Mouse (Mus musculus): Measurements from ENCODE around the gene Bpgm. TPM values are rescaled to one million over a fixed set of nuclear protein-coding genes. Genes with fewer than 3 reads are reported as not detected.
A peak's percentile ranks its signal among the peaks of the same experiment; 100 is the strongest.

The Bpgm gene
- total RNA-seq, 2 experiments from 2014 or later = 56.1 to 58.7 TPM

DNA sequence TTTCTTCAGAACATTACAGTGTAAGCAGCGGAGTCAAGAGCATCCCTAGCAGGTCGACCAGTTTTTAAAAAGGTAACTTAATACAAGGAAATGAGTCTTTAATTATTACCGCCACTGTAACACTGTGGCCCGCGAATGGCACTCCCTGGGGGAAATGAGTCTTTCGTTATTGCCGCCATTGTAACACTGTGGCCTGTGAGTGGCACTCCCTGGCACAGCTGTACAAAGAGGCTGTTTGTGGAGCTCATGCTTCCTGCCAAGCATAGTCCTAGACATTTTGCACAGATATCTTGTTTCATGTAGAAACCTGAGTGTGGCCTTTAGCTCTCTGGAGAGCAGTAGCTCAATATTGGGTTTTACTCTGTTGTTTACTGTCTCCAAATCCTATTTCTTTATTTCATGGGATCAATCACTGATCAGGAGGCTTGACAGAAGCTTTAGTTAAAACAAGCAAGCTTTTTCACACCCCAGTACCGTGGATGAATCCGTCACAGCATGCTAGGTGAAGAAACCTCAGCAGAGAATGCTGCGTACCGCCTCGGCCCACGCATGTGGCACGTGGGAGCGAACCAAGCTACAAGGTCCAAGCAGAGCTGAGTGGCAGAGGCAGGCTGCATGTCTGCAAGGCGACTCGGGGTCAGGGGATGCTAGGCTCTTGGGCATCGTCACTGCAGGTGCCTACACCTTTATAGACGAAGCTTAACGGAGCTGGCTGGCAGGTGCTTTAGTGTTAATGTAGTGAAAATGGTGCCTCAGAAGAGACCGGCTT is 17.5 kb downstream of the Bpgm start:
- TF ChIP-seq CTCF (IDR thresholded peaks at IDR 0.05) = no peak
- no peak for DNase-seq (ENCODE audit: extremely low spot score in 1 of 2, low spot score in 2 of 2)
- intact Hi-C loops (cut with DNase I) = no loop called here
- no peak overlapping the region for H3K4me3 ChIP-seq
- H3K27ac ChIP-seq = peak overlapping the region; percentile 69

DNA sequence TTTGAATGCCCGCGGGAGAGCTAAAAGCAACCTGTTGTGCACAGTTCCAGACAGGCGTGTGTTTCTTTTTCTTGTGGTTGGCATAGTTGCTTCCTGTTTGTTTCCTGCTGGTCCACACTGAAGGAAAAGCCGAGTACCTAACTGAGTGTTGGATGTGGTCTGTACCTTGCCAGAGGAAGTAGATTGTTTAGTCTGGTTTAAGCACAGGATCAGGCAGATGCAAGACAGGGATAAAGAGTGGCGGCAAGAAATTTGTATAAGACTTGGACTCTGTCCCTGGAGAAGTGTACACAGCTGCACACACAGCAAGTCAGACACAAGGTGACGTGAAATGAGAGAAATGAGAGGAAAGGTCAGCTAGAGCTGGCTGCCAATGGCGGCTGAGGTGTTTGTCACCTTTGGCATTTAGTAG is 19.1 kb downstream of the Bpgm start:
- intact Hi-C loops (cut with DNase I) = no loop called here
- H3K27ac ChIP-seq = peak overlapping the region; percentile 28; the same call in 1 of the 2 replicates
- no peak for DNase-seq (ENCODE audit: extremely low spot score in 1 of 2, low spot score in 2 of 2)
- H3K4me3 ChIP-seq = no peak overlapping the region
- TF ChIP-seq CTCF (IDR thresholded peaks at IDR 0.05) = no peak

DNA sequence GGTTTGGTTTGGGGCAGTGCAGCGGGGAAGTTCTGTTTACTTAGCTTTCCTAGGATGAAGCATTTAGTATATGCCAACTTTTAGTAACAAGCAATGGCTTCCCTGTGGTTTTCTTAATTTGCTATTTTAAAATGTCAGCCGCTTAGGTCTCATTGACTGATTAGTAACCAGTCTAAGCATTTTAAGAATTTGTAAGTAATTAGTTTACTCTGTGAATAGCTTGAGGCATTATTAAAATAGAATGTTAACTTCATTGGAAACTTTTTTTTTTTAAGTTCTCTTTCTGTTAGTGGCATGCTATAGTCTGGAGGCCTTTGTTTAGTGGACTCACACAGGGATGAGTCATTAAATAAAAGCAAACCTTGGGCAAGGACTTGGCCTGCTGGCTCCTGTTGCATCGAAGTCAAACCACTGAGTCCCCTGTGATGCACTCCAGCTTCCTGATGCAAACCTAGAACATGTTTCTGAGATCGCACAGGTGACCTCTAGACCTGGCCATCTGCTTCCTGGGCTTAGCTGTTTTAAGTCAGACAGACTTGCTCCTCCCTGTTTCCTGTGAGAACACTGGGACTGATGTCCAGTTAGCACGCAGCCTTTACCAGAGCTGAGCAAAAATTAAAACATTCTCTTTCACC is 22.1 kb downstream of the Bpgm start:
- intact Hi-C loops (cut with DNase I) = no loop called here
- no peak overlapping the region for H3K4me3 ChIP-seq
- H3K27ac ChIP-seq = no peak overlapping the region
- no peak for TF ChIP-seq CTCF (IDR thresholded peaks at IDR 0.05)
- DNase-seq (ENCODE audit: extremely low spot score in 1 of 2, low spot score in 2 of 2) = no peak

DNA sequence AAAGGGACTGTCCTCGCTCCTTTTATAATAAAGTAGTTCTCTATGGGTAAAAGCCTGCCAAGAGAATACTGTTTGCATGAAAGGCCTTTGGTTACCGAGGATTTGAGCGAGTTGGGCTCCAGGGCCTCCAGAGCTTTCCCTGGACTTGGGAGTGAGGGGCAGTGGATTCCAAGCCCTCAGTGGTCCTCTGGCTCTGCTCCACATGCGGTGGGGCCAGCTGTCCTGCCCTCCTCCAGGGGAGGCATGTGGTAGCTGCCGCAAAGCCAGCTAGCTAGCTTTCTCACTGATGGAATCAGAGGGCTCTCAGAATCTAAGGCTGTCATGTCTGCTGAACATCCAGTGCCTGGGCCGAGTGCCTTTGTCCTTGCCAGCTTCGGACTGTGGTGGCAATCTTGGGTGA is 26.3 kb downstream of the Bpgm start:
- intact Hi-C loops (cut with DNase I) = no loop called here
- no peak for DNase-seq (ENCODE audit: extremely low spot score in 1 of 2, low spot score in 2 of 2)
- Histone ChIP-seq H3K27ac (no peak overlapping the region; the same call in none of the 2 replicates), H3K4me3 (no peak overlapping the region)
- TF ChIP-seq CTCF (IDR thresholded peaks at IDR 0.05) = no peak

DNA sequence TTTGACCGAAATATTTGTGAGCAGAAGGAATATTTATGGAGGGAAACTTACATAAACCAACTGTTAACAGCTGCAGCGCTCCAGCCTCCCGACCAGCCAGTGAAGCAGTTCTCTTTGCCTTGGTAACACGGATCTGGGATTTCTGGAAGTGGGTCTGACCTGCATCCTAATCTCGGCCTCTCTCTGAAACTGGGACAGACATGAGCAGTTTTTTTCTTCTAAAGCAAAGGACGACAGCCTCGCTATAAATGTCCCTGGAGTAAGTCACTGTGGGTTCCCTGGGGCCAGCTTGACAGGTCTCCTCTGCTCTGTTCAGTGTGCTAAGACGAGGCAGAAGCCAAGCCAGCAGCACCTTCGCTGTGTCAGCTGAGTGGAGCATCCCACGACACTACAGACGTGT is 29.9 kb downstream of the Bpgm start:
- intact Hi-C loops (cut with DNase I) = no loop called here
- Histone ChIP-seq H3K4me3 (no peak overlapping the region; the same call in 1 of the 2 replicates), H3K27ac (peak overlapping the region; percentile 29)
- no peak for TF ChIP-seq CTCF (IDR thresholded peaks at IDR 0.05)
- peak in 1 of 2 experiments; percentile 27 for DNase-seq (ENCODE audit: extremely low spot score in 1 of 2, low spot score in 2 of 2)

DNA sequence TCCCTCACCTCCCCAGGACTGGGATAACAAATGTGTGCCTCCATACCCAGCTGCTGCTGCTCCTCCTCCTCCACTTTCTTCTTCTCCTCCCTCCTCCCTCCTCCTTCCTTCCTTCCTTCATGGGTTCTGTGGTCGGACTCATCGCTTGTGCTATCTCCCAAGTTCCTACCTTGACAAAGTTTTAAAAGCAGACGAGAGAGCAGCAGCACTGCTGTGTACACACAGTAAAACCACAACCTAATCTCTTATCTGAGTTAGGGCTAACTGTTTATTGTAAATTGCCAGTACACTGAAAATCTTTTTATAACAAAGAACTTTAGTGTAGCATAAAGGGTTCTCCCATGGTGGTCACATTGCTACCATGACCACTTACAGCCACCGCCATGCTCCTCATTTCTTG is 31.6 kb downstream of the Bpgm start:
- no peak overlapping the region for H3K27ac ChIP-seq
- H3K4me3 ChIP-seq = no peak overlapping the region
- intact Hi-C loops (cut with DNase I) = no loop called here
- TF ChIP-seq CTCF (IDR thresholded peaks at IDR 0.05) = no peak
- no peak for DNase-seq (ENCODE audit: extremely low spot score in 1 of 2, low spot score in 2 of 2)

DNA sequence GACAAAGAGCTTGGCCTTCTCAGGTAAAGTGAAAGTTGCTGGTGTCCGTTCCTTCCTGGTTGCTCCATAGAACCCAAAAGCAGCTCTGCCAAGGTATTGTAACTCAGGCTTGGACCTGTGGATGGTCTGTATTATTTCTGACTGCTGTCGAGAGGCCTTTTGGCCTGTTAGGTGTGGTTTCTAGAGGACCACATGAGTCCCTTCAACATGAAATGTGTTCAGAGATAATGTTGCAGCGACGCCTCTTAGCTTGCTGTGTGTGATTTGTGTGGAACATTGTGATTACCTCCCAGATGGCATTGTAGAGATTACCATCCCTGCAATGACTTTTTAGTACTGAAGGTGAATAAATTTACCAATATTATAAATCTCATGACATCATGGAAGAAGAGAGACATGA is 32.0 kb downstream of the Bpgm start:
- intact Hi-C loops (cut with DNase I) = no loop called here
- DNase-seq (ENCODE audit: extremely low spot score in 1 of 2, low spot score in 2 of 2) = no peak
- no peak overlapping the region for H3K27ac ChIP-seq
- H3K4me3 ChIP-seq = no peak overlapping the region
- TF ChIP-seq CTCF (IDR thresholded peaks at IDR 0.05) = no peak

DNA sequence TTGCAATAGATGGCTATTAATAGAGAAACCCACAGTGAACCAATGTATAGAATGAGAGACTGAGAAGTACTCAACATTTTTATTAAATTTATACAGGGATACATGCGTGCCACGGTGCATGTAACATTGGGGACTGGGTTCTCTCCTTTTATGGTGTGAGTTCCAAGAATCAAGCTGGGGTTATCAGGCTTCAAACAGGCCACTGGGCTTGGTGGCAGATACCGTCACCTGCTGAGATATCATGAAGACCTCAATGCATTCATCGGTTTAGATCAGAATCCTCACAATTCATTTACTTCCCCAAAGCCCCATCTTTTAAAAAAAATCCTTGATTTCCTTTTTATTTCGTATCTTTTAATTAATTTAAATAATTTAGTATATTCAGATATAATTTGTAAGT is 34.3 kb downstream of the Bpgm start:
- intact Hi-C loops (cut with DNase I) = loop anchor here (5.0 to 10.0 kb wide), 2 partner anchors 417 to 485 kb away; no protein-coding TSS in a partner anchor
- Histone ChIP-seq H3K27ac (no peak overlapping the region), H3K4me3 (no peak overlapping the region)
- TF ChIP-seq CTCF (IDR thresholded peaks at IDR 0.05) = no peak
- no peak for DNase-seq (ENCODE audit: extremely low spot score in 1 of 2, low spot score in 2 of 2)

DNA sequence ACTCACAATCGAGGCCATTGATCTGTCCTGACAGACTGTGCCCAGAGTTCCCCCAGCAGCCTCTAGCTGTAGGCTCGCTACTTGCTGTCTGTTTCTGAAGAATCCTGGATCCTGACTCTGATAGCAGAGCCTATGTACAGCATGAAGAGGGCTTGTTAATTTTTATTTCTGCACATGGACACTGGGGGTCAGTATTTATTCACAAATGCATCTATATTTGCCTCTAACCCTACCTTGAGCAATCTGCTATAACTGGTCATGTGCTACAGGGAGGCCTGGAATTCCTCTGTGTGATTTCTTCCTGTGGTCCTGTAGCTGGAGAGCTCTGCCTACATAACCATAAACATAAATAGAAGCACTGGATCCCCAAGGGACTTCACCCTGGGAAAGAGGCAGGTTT is 35.4 kb downstream of the Bpgm start:
- no peak overlapping the region for H3K4me3 ChIP-seq
- intact Hi-C loops (cut with DNase I) = loop anchor here (1.0 to 10.0 kb wide), 3 partner anchors 243 to 483 kb away; no protein-coding TSS in a partner anchor
- no peak overlapping the region for H3K27ac ChIP-seq
- TF ChIP-seq CTCF (IDR thresholded peaks at IDR 0.05) = peak; percentile 56
- DNase-seq (ENCODE audit: extremely low spot score in 1 of 2, low spot score in 2 of 2) = no peak

DNA sequence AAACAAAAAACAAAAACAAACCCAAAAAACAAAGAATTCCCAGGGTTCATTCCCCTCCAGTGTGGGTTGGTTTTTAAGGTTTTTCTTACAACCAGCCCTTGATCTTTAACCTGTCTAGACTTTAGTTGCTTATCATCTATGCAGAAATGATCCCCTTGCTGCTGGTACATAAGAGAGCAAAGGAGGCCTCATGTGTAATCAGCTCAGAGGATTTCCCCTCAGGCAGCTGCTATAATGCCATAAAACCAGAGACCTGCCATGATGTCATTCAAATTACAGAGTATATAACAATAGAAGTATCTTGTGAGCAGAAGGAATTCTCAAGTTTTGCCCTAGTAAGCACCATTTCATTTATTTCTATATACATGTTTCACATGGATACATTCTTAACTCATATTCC is 36.7 kb downstream of the Bpgm start:
- Histone ChIP-seq H3K27ac (no peak overlapping the region), H3K4me3 (no peak overlapping the region)
- no peak for DNase-seq (ENCODE audit: extremely low spot score in 1 of 2, low spot score in 2 of 2)
- no peak for TF ChIP-seq CTCF (IDR thresholded peaks at IDR 0.05)
- intact Hi-C loops (cut with DNase I) = loop anchor here (5.0 to 10.0 kb wide), 2 partner anchors 415 to 482 kb away; no protein-coding TSS in a partner anchor

DNA sequence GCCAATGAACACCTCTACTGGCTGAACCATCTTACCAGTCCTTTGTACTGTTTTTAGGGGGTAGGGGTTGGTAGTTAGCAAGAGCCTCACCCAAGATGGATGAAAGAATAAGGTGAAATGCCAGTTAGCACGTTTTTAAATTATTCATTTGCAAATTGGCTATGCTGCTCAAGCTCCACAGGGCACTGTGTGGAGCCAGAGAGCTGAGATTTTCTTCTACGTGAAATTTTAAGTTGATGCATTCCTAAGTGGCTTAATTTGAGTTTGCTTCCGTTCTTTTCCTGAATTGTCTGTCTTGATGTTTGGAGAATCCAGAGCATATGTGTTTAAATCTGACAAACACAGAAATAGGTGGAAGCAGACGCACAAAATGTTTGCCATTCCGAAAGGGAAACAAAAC is 38.6 kb downstream of the Bpgm start:
- DNase-seq (ENCODE audit: extremely low spot score in 1 of 2, low spot score in 2 of 2) = no peak
- TF ChIP-seq CTCF (IDR thresholded peaks at IDR 0.05) = peak; percentile 64
- no peak overlapping the region for H3K4me3 ChIP-seq
- H3K27ac ChIP-seq = peak overlapping the region; percentile 36; the same call in 1 of the 2 replicates
- intact Hi-C loops (cut with DNase I) = loop anchor here (5.0 to 10.0 kb wide), 2 partner anchors 413 to 480 kb away; no protein-coding TSS in a partner anchor

DNA sequence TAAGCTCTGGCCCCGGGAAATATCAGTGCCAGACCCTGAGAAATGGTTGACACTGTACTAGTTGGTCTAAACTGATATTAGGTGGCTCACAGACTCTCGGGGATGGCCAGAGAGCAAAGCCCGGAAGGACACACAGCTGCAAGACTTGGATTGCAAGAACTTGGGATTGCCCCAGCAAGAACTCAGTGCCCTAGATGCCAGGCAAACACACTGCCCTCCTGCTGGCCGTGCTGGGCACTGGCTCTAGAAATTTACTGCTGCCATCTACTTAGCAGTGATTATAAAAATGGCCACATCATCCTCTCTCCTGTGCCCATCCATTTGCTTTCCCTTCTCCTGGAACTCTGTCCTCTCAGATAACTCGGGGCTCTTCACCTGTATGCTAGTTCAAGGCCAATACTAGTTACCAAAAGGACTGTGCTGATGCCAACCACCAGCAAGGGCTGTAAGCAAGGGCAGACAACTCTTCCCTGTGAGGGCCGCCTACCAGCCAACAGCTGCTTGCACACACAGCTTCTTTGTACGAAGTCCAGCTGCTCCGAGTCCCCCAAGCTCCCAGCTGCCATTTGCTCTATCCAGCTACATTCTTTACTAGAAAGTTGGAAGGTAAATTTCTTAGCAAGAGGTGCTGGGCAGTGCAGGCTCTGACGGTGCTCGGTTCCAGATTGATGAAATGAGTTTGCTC is 39.2 kb downstream of the Bpgm start:
- DNase-seq (ENCODE audit: extremely low spot score in 1 of 2, low spot score in 2 of 2) = peak in 1 of 2 experiments; percentile 19
- Histone ChIP-seq H3K27ac (peak overlapping the region; percentile 36; the same call in 1 of the 2 replicates), H3K4me3 (no peak overlapping the region)
- TF ChIP-seq CTCF (IDR thresholded peaks at IDR 0.05) = no peak; the same call in 1 of the 2 replicates
- intact Hi-C loops (cut with DNase I) = loop anchor here (10.0 kb wide), 1 partner anchor 480 kb away; no protein-coding TSS in a partner anchor

Measured in left cerebral cortex, adult 2 months (tissue).